Mouse (Mus musculus) testis, adult 2 months (tissue): Measurements from ENCODE around the gene Akr1b7.

Source experiments
- CTCF ChIP-seq: fragments of 200-500 bp; IDR thresholded peaks from 2 replicates; pipeline ENCODE4 v1.5.1; 2012; ENCODE audit warnings: low read depth, mild to moderate bottlenecking, inconsistent platforms, low read length, moderate library complexity; ENCODE audit not compliant: control insufficient read depth, insufficient read depth, insufficient replicate concordance
- POLR2A ChIP-seq: fragments of 200-500 bp; IDR thresholded peaks from 2 replicates; pipeline ENCODE4 v1.6.1; 2012; ENCODE audit warnings: low read depth, mild to moderate bottlenecking, inconsistent platforms, low read length, moderate library complexity; ENCODE audit not compliant: control insufficient read depth

- no peak for TF ChIP-seq CTCF
- no peak for TF ChIP-seq POLR2A
Measured at GRCm38 (mm10) chr6:34471434-34472110, 59.4 kb downstream of the Akr1b7 start.
